Mouse (Mus musculus) heart, embryonic 13.5 days (tissue): ENCODE data around the gene Msl1. TPM values are rescaled to one million over a fixed set of nuclear protein-coding genes. Genes with fewer than 3 reads are reported as not detected.

Experiments used
- ATAC-seq: fragments of 200-750 bp; cut with Nextera tagmentation; 2 replicates; pipeline ENCODE4 v1.8.0; 2017; ENCODE audit warnings: moderate TSS enrichment; ENCODE audit not compliant: insufficient number of reproducible peaks, low FRiP score, low TSS enrichment; ENCODE audit errors: extremely low read depth
- H3K27ac ChIP-seq: fragments of 300-500 bp; sonication (generic); replicated peaks from 2 replicates; pipeline ENCODE4 v1.5.1; 2015; ENCODE audit warnings: moderate library complexity, mild to moderate bottlenecking, inconsistent platforms
- H3K27me3 ChIP-seq: fragments of 300-500 bp; sonication (generic); replicated peaks from 2 replicates; pipeline ENCODE4 v1.6.1; 2015; ENCODE audit warnings: mild to moderate bottlenecking, inconsistent platforms
- H3K36me3 ChIP-seq: fragments of 300-500 bp; sonication (generic); 2 replicates; pipeline ENCODE4 v1.6.1; 2015; ENCODE audit warnings: mild to moderate bottlenecking, inconsistent platforms
- H3K4me1 ChIP-seq: fragments of 300-500 bp; sonication (generic); 2 replicates; pipeline ENCODE4 v1.6.1; 2015; ENCODE audit warnings: inconsistent platforms
- H3K4me2 ChIP-seq: fragments of 300-500 bp; sonication (generic); 2 replicates; pipeline ENCODE4 v1.6.1; 2015; ENCODE audit warnings: inconsistent platforms, mild to moderate bottlenecking, moderate library complexity
- H3K4me3 ChIP-seq: fragments of 300-500 bp; sonication (generic); 2 replicates; pipeline ENCODE4 v1.5.1; 2015; ENCODE audit warnings: moderate library complexity, mild to moderate bottlenecking, inconsistent platforms
- H3K9ac ChIP-seq: fragments of 300-500 bp; sonication (generic); 2 replicates; pipeline ENCODE4 v1.6.1; 2015; ENCODE audit warnings: inconsistent platforms, mild to moderate bottlenecking, moderate library complexity
- H3K9me3 ChIP-seq: fragments of 300-500 bp; sonication (generic); 2 replicates; pipeline ENCODE4 v1.6.1; 2016; ENCODE audit warnings: inconsistent platforms
- WGBS: fragments of 180-500 bp; shearing (Covaris S2); methylation state at CpG from one replicate; pipeline ENCODE4 v1.1.7; 2015; ENCODE audit warnings: mixed read lengths; 5-methylcytosine and 5-hydroxymethylcytosine counted together
- polyA plus RNA-seq: library from polyadenylated mRNA; unstranded; fragments of >200 nt; fragmentation: Nextera tagmentation; extraction: Ambion mirVana; gene quantifications from 2 replicates; pipeline ENCODE4 v1.2.1, GENCODE M21; 2015

The Msl1 gene
- polyA plus RNA-seq, 1 experiment from 2014 or later = 14.6 TPM

DNA sequence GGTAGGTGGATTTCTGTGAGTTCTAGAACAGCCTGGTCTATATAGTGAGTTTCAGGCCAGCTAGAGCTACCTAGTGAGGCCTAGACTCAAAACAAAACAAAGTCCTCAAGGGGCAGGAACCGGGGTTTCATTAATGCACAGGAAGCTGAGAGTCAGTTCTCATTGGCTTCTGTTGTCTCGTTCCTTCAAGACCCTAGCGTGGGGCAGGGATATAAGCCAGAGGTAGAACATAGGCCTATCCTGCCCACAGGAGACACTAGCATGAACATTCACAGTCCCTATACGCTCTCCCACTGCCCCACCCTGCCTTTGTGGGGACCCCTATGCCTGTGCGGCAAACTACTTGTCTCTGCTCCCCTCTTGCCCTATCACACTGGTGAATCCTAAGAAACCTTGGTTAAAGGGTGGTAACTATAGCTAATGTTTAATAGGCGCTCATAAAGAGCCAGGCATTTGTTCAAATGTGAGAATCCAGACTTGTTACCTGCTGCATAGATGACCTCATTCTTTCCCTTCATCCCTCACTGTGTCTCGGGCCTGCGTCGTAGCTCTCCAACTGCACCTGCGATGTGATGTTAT, 42.7 kb upstream of the Msl1 start:
- Histone ChIP-seq H3K27me3 (no peaks in the 10 kb centered on the region), H3K4me1 (peaks cover 89% of the 10 kb centered on the region), H3K9me3 (no peaks in the 10 kb centered on the region), H3K4me3 (no peak overlapping the region), H3K4me2 (no peak overlapping the region), H3K27ac (peak overlapping the region; percentile 92), H3K9ac (peak overlapping the region; percentile 76; the same call in 1 of the 2 replicates), H3K36me3 (peaks cover 32% of the 10 kb centered on the region)
- ATAC-seq = no peak
- WGBS = 75% methylated on average over 10 of the region's 10 CpGs

DNA sequence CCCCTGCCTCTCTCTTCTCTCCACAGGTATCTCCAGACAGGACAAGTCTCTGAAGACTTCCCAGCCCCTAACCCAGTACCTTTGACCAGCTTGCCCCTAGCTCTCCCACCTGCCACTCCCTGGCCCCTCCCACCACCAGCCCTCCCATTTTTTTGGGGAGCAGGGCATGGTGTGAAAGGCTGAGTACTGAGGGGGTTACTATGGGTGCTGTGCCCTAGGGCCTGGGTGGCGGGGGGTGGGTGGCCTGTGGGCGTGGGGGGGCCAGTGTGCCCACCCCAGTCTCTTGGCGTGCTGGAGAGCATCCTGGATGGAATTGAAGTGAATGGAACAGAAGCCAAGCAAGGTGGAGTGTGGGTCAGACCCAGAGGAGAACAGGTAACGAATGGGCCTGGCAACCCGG, 42.1 kb upstream of the Msl1 start:
- Histone ChIP-seq H3K9ac (peak overlapping the region; percentile 65), H3K4me3 (no peak overlapping the region)

DNA sequence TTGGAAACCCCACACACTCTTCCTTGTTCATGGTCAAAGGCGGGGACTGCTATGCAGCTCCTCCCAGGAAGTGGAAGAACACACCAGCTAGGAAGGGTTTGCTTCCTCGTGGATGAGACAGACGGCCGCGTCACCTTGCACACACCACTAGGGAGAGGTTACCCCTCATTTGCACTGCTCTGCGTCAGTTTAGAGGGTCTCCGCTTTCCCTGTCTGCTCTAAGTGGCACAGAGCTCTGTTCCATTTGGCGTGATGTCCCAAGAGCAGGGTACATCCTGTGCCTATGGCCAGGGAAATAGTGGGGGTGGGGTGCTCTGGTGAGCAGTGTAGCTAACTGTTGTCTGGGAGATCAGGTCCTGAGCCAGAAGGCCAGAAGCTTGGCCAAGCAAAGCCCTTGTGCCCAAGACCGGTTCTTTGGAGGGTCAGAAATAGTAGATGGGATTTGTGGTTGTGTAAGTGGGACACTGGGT, 41.1 kb upstream of the Msl1 start:
- Histone ChIP-seq H3K9ac (peak overlapping the region; percentile 65), H3K4me1 (peaks cover 74% of the 10 kb centered on the region), H3K4me3 (no peak overlapping the region), H3K27me3 (no peaks in the 10 kb centered on the region), H3K27ac (peak overlapping the region; percentile 92), H3K36me3 (peaks cover 46% of the 10 kb centered on the region), H3K9me3 (no peaks in the 10 kb centered on the region), H3K4me2 (peak overlapping the region; percentile 18)
- ATAC-seq = no peak
- WGBS = 43% methylated on average over 9 of the region's 9 CpGs

More for the DNA sequence above, 42.1 kb upstream of the Msl1 start:
- Histone ChIP-seq H3K9me3 (no peaks in the 10 kb centered on the region), H3K4me2 (no peak overlapping the region), H3K36me3 (peaks cover 36% of the 10 kb centered on the region), H3K27me3 (no peaks in the 10 kb centered on the region), H3K4me1 (peaks cover 83% of the 10 kb centered on the region), H3K27ac (peak overlapping the region; percentile 92)
- 89% methylated on average over 5 of the region's 5 CpGs for WGBS
- no peak for ATAC-seq

DNA sequence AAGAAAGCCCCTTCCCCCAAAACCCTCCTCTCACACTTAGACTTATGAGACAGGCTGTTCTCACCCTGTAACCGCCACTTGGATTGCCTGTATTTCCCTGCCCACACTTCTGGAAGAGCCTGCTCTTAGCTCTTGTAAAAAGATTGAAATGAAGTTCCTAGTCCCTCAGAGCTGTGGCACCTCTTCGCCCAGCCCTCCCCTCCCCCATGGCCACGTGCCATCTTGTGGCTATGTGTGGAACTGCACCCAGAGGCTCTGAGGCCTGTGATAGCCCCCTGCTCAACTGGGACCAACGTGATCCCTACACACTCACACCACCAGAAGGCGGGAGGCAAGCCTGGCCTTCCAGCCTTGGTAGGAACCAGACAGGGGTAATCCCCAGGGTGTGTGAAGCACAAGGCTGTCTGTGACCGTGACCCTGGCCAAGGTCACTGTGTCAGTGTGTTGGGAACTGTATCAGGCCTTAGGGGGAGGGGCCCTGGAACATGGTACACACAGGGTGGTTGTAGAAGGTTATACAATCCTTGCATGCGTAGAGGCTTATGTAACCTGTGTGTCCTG, 40.6 kb upstream of the Msl1 start:
- no peak overlapping the region for H3K4me3 ChIP-seq
- 19% methylated on average over 7 of the region's 7 CpGs for WGBS
- no peaks in the 10 kb centered on the region for H3K27me3 ChIP-seq
- peaks cover 69% of the 10 kb centered on the region for H3K4me1 ChIP-seq
- no peaks in the 10 kb centered on the region for H3K9me3 ChIP-seq
- H3K36me3 ChIP-seq = peaks cover 49% of the 10 kb centered on the region
- peak overlapping the region; percentile 18 for H3K4me2 ChIP-seq
- peak overlapping the region; percentile 92 for H3K27ac ChIP-seq
- peak; percentile 27; the same call in 1 of the 2 replicates for ATAC-seq
- peak overlapping the region; percentile 65 for H3K9ac ChIP-seq

DNA sequence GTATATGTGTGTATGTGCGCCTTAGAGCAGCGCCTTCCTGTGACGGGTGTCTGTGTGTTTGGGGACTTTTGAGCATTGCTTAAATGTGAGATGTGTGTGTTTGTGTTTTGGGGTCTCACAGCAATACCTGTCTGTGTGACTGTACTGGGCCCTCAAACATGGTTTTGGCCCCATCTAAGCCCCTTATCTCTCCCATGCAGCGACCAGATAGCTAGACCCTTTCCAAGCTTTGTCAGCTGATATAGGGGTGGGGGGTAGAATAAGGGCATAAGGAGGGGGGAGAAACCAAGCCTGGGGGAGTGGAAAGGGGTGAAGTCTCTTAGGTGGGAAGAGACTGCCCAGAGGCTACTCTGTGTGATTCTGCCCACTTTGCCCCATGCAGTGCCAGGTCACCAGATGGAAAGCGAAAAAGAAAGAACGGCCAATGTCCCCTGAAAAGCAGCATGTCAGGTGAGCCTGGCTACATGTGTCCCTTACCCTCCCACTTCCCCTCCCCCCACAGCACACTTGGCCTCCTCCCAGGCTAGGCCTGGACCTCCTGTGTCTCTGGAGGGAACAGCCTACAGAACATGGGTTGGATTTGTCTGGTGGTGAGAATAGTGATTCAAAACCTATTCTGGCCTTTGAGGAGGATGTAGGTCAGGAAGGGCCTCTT, 39.5 kb upstream of the Msl1 start:
- peak overlapping the region; percentile 57; the same call in 1 of the 2 replicates for H3K9ac ChIP-seq
- WGBS = 77% methylated on average over 6 of the region's 6 CpGs
- H3K36me3 ChIP-seq = peaks cover 61% of the 10 kb centered on the region

DNA sequence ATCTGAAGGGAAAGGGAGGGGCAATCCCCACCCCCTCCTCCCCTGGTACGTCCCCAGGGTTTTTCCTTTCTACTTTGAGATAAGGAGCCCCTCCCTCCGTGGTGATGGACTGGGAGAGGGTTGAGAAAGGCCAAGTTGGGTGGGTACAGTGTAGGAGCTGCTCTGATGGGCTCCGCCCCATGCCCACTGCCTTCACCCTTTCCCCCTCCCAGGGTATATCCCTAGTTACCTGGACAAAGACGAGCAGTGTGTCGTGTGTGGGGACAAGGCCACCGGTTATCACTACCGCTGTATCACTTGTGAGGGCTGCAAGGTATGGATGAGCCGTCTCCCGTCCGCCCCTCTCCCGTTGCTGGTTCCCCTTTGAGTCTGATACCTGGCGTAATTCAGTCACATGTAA, 38.6 kb upstream of the Msl1 start:
- peaks cover 49% of the 10 kb centered on the region for H3K4me1 ChIP-seq
- no peak overlapping the region for H3K27ac ChIP-seq
- 70% methylated on average over 12 of the region's 12 CpGs for WGBS
- no peak overlapping the region for H3K4me3 ChIP-seq
- ATAC-seq = no peak
- H3K9ac ChIP-seq = no peak overlapping the region; the same call in 1 of the 2 replicates
- no peak overlapping the region for H3K4me2 ChIP-seq
- no peaks in the 10 kb centered on the region for H3K27me3 ChIP-seq
- H3K36me3 ChIP-seq = peaks cover 69% of the 10 kb centered on the region
- no peaks in the 10 kb centered on the region for H3K9me3 ChIP-seq

More for the DNA sequence above, 39.5 kb upstream of the Msl1 start:
- ATAC-seq = no peak
- Histone ChIP-seq H3K4me3 (no peak overlapping the region), H3K4me2 (no peak overlapping the region), H3K9me3 (no peaks in the 10 kb centered on the region), H3K27me3 (no peaks in the 10 kb centered on the region), H3K4me1 (peaks cover 57% of the 10 kb centered on the region), H3K27ac (peak overlapping the region; percentile 30; the same call in 1 of the 2 replicates)

DNA sequence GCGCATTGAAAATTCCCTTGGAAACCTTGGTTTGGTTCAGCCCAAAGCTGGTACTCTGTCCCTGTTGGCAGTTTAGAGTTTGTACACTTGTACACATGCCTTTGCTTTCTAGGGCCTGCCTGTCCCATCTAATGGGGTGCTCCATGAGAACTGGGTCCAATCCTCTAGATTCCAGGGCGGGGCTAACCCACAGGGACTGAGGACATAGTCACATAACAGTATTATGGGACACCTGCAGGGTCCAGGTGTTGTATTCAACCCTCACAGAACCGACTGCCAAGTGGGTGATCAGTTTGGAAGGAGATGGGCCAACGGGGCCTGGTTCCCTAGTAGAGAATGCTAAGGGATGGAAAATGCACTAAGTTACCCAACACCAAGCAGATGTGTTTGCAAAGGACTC, 33.4 kb upstream of the Msl1 start:
- ATAC-seq = no peak
- H3K4me3 ChIP-seq = no peak overlapping the region
- peaks cover 84% of the 10 kb centered on the region for H3K36me3 ChIP-seq
- H3K9me3 ChIP-seq = no peaks in the 10 kb centered on the region
- H3K4me1 ChIP-seq = peaks cover 38% of the 10 kb centered on the region
- H3K4me2 ChIP-seq = no peak overlapping the region
- no peak overlapping the region for H3K27ac ChIP-seq
- H3K27me3 ChIP-seq = no peaks in the 10 kb centered on the region
- peak overlapping the region; percentile 4; the same call in 1 of the 2 replicates for H3K9ac ChIP-seq
- WGBS = 88% methylated on average over 4 of the region's 4 CpGs

DNA sequence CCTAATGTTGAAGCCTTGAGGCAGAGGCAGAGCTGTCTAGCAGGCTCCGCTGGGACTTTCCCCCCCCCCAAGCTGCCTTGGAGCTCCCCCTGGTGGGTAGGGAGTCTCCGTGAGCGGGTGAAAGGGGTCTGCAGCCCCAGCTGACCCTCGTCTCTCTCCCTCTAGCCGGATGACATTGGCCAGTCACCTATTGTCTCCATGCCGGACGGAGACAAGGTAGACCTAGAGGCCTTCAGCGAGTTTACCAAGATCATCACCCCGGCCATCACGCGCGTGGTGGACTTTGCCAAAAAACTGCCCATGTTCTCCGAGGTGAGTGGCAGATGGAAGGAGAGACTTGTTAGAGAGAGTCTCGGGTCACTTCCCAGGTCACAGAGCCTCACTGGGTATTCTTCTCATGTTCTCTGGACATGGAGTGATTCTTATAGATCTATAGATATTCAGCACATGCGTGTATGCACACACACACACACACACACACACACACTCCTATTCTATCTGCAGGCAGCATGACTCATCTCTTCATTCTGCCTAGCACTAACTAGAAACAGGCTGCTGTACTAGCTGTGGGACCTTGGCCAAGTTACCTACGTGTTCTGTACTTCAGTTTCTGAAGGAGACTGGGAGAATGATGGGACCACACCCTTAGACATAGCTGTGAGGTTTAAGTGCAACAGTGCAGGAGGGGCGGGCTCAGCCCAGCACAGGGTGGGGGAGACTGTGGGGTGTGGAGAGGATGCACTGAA, 32.4 kb upstream of the Msl1 start:
- H3K9me3 ChIP-seq = no peaks in the 10 kb centered on the region
- no peak for ATAC-seq
- H3K9ac ChIP-seq = no peak overlapping the region
- H3K4me1 ChIP-seq = peaks cover 48% of the 10 kb centered on the region
- H3K4me2 ChIP-seq = no peak overlapping the region
- no peak overlapping the region for H3K4me3 ChIP-seq
- no peaks in the 10 kb centered on the region for H3K27me3 ChIP-seq
- H3K27ac ChIP-seq = peak overlapping the region; percentile 21; the same call in 1 of the 2 replicates
- H3K36me3 ChIP-seq = peaks cover 74% of the 10 kb centered on the region
- 59% methylated on average over 17 of the region's 17 CpGs for WGBS

DNA sequence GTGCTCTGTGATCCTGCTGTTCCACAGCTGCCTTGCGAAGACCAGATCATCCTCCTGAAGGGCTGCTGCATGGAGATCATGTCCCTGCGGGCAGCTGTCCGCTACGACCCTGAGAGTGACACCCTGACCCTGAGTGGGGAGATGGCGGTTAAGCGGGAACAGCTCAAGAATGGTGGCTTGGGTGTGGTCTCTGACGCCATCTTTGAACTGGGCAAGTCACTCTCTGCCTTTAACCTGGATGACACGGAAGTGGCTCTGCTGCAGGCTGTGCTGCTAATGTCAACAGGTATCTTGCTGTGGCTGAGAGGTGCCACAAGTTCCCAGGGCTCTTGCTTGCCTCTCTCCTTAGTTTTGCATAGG, 31.8 kb upstream of the Msl1 start:
- Histone ChIP-seq H3K4me3 (no peak overlapping the region), H3K4me1 (peaks cover 54% of the 10 kb centered on the region), H3K4me2 (no peak overlapping the region), H3K27ac (no peak overlapping the region; the same call in 1 of the 2 replicates), H3K9me3 (no peaks in the 10 kb centered on the region), H3K27me3 (no peaks in the 10 kb centered on the region), H3K9ac (no peak overlapping the region), H3K36me3 (peaks cover 72% of the 10 kb centered on the region)
- WGBS = 83% methylated on average over 8 of the region's 8 CpGs
- no peak for ATAC-seq

DNA sequence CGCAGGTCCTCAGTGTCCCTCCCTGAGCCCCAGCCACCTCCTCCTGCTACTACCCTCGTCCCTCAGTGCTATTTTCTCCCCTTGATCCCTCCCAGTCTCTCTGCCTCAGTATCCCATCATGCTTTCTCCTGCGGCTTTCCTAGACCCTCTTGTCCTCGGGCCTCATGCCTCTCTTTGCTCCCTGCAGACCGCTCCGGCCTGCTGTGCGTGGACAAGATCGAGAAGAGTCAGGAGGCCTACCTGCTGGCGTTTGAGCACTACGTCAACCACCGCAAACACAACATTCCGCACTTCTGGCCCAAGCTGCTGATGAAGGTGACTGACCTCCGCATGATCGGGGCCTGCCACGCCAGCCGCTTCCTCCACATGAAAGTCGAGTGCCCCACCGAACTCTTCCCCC, 31.2 kb upstream of the Msl1 start:
- Histone ChIP-seq H3K4me1 (peaks cover 60% of the 10 kb centered on the region), H3K4me2 (no peak overlapping the region), H3K4me3 (no peak overlapping the region), H3K27me3 (no peaks in the 10 kb centered on the region), H3K9me3 (no peaks in the 10 kb centered on the region), H3K27ac (no peak overlapping the region), H3K36me3 (peaks cover 72% of the 10 kb centered on the region), H3K9ac (peak overlapping the region; percentile 33; the same call in 1 of the 2 replicates)
- 85% methylated on average over 18 of the region's 18 CpGs for WGBS
- ATAC-seq = no peak

DNA sequence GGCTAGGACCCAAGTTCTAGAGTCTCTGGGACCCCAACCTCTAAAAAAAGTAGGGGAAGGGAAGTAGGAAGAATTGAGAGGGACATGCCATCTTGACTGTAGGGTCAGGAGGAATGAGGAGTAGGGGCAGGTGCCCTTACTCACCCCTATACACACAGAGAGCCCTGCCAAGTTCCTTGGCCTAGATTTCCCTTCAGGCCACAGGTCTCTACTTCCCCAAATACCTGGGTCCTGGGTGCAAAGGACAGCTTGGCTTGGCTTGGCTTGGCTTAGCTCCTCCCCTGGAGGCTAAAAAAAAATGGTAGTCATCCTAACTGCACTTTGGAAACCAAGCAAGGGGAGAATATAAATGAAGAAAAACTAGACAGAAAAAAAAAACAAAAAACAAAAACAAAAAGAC, 30.6 kb upstream of the Msl1 start:
- H3K27ac ChIP-seq = peak overlapping the region; percentile 95; the same call in 1 of the 2 replicates
- H3K4me2 ChIP-seq = no peak overlapping the region
- peak overlapping the region; percentile 33; the same call in 1 of the 2 replicates for H3K9ac ChIP-seq
- peaks cover 66% of the 10 kb centered on the region for H3K4me1 ChIP-seq
- H3K4me3 ChIP-seq = no peak overlapping the region
- ATAC-seq = no peak
- peaks cover 74% of the 10 kb centered on the region for H3K36me3 ChIP-seq
- no peaks in the 10 kb centered on the region for H3K9me3 ChIP-seq
- no peaks in the 10 kb centered on the region for H3K27me3 ChIP-seq
